Mouse (Mus musculus) small intestine, adult 2 months (tissue): ENCODE data around the gene C5ar1.

Experiments
- CTCF ChIP-seq: fragments of 200-500 bp; IDR thresholded peaks from 2 replicates; pipeline ENCODE4 v1.5.1; 2012; ENCODE audit warnings: low read depth, mild to moderate bottlenecking, control low read depth, inconsistent platforms, low read length, moderate library complexity, mixed read lengths; ENCODE audit not compliant: insufficient replicate concordance, insufficient read length; ENCODE audit errors: extremely low read depth
- POLR2A ChIP-seq: fragments of 200-500 bp; IDR thresholded peaks from 2 replicates; pipeline ENCODE4 v1.6.1; 2012; ENCODE audit warnings: low read depth, mild to moderate bottlenecking, control low read depth, inconsistent platforms, low read length, moderate library complexity

- TF ChIP-seq POLR2A: no peak
- no peak for TF ChIP-seq CTCF
Observed at GRCm38 (mm10) chr7:16239554-16239997, 19.8 kb downstream of the C5ar1 start.
